Mouse (Mus musculus) MEL (cell line): Measurements from ENCODE around the gene Pou3f1. TPM values are rescaled to one million over a fixed set of nuclear protein-coding genes. Genes with fewer than 3 reads are reported as not detected.

Experiments used
- DNase-seq: peaks from one replicate; pipeline ENCODE4 v3.0.0; 2011; ENCODE audit warnings: low read depth, low spot score
- H3K27ac ChIP-seq: 2 replicates; pipeline ENCODE4 v1.5.1; 2012; ENCODE audit warnings: low read depth, mild to moderate bottlenecking, control low read depth, low read length, moderate library complexity; ENCODE audit not compliant: control insufficient read depth
- H3K27me3 ChIP-seq, 2 experiments: fragments of 150-350 bp in 1 of 2; sonication (generic) in 1 of 2; 2 replicates each; pipeline ENCODE4 v1.6.1; 2012; ENCODE audit warnings: low read length in 2 of 2, mild to moderate bottlenecking in 2 of 2, improper control_type of control experiment in 1 of 2, moderate library complexity in 1 of 2; ENCODE audit not compliant: insufficient read depth in 2 of 2, control insufficient read depth in 1 of 2
- H3K36me3 ChIP-seq, 2 experiments: 2 replicates each; pipeline ENCODE4 v1.6.1; 2012 to 2014; ENCODE audit warnings: low read length in 2 of 2, improper control_type of control experiment in 1 of 2, inconsistent platforms in 1 of 2, mild to moderate bottlenecking in 1 of 2; ENCODE audit not compliant: insufficient read depth in 2 of 2, control insufficient read depth in 1 of 2
- H3K4me1 ChIP-seq, 2 experiments: fragments of 150-350 bp in 1 of 2; sonication (generic) in 1 of 2; 2 replicates each; pipeline ENCODE4 v1.6.1; 2012; ENCODE audit warnings: low read length in 2 of 2, improper control_type of control experiment in 1 of 2, mild to moderate bottlenecking in 1 of 2; ENCODE audit not compliant: insufficient read depth in 2 of 2, control insufficient read depth in 1 of 2
- H3K4me3 ChIP-seq, 2 experiments: fragments of 150-350 bp in 1 of 2; sonication (generic) in 1 of 2; 2 replicates each; pipeline ENCODE4 v1.5.1; 2012; ENCODE audit warnings: low read depth in 2 of 2, low read length in 2 of 2, mild to moderate bottlenecking in 2 of 2, moderate library complexity in 2 of 2, control low read depth in 1 of 2, improper control_type of control experiment in 1 of 2; ENCODE audit not compliant: control insufficient read depth in 1 of 2, insufficient read depth in 1 of 2
- H3K79me2 ChIP-seq: 2 replicates; pipeline ENCODE4 v1.6.1; 2012; ENCODE audit warnings: mild to moderate bottlenecking, low read length, moderate library complexity; ENCODE audit not compliant: control insufficient read depth, poor library complexity, insufficient read depth
- H3K9ac ChIP-seq: 2 replicates; pipeline ENCODE4 v1.6.1; 2012; ENCODE audit warnings: low read depth, mild to moderate bottlenecking, control low read depth, low read length, moderate library complexity; ENCODE audit not compliant: control insufficient read depth, poor library complexity, severe bottlenecking
- H3K9me3 ChIP-seq: fragments of 150-350 bp; sonication (generic); replicated peaks from 2 replicates; pipeline ENCODE4 v1.6.1; 2012; ENCODE audit warnings: mild to moderate bottlenecking, low read length, improper control_type of control experiment, moderate library complexity; ENCODE audit not compliant: insufficient read depth
- BHLHE40 ChIP-seq: IDR thresholded peaks from 2 replicates; pipeline ENCODE4 v1.6.1; 2012; ENCODE audit warnings: low read depth, mild to moderate bottlenecking, inconsistent platforms, low read length, improper control_type of control experiment, borderline replicate concordance
- CHD2 ChIP-seq: IDR thresholded peaks from 2 replicates; pipeline ENCODE4 v1.6.1; 2011; ENCODE audit warnings: low read length, improper control_type of control experiment
- CTCF ChIP-seq, 3 experiments: IDR thresholded peaks in 2 of 3; conservative IDR thresholded peaks in 1 of 3; 2 replicates each; pipeline ENCODE4 v1.5.1; 2011 to 2012; ENCODE audit warnings: low read length in 3 of 3, low read depth in 2 of 3, mild to moderate bottlenecking in 2 of 3, improper control_type of control experiment in 1 of 3, inconsistent platforms in 1 of 3, mixed read lengths in 1 of 3, moderate library complexity in 1 of 3; ENCODE audit not compliant: control insufficient read depth in 1 of 3, insufficient read depth in 1 of 3, poor library complexity in 1 of 3, severe bottlenecking in 1 of 3
- E2F4 ChIP-seq: IDR thresholded peaks from 2 replicates; pipeline ENCODE4 v1.6.1; 2011; ENCODE audit warnings: low read depth, low read length, improper control_type of control experiment, borderline replicate concordance
- ELF1 ChIP-seq: IDR thresholded peaks from 2 replicates; pipeline ENCODE4 v1.6.1; 2014; ENCODE audit warnings: low read depth, mild to moderate bottlenecking, inconsistent platforms, low read length, improper control_type of control experiment, moderate library complexity
- EP300 ChIP-seq, 2 experiments: IDR thresholded peaks; 2 replicates each; pipeline ENCODE4 v1.6.1; 2011; ENCODE audit warnings: improper control_type of control experiment in 2 of 2, low read length in 2 of 2, low read depth in 1 of 2, mild to moderate bottlenecking in 1 of 2
- GATA1 ChIP-seq: IDR thresholded peaks from 2 replicates; pipeline ENCODE4 v1.6.1; 2011; ENCODE audit warnings: low read depth, low read length, improper control_type of control experiment
- JUND ChIP-seq: IDR thresholded peaks from 2 replicates; pipeline ENCODE4 v1.6.1; 2011; ENCODE audit warnings: low read depth, mild to moderate bottlenecking, improper control_type of control experiment, low read length
- MAFK ChIP-seq: IDR thresholded peaks from 2 replicates; pipeline ENCODE4 v1.6.1; 2011; ENCODE audit warnings: low read depth, mild to moderate bottlenecking, low read length, improper control_type of control experiment, borderline replicate concordance
- MAZ ChIP-seq: IDR thresholded peaks from 2 replicates; pipeline ENCODE4 v1.6.1; 2012; ENCODE audit warnings: low read depth, mild to moderate bottlenecking, inconsistent platforms, low read length, improper control_type of control experiment
- MEF2A ChIP-seq: IDR thresholded peaks from 2 replicates; pipeline ENCODE4 v1.6.1; 2014; ENCODE audit warnings: low read depth, mild to moderate bottlenecking, inconsistent platforms, low read length, improper control_type of control experiment; ENCODE audit not compliant: poor library complexity, insufficient replicate concordance, severe bottlenecking; ENCODE audit errors: extremely low read depth
- MYB ChIP-seq: IDR thresholded peaks from 2 replicates; pipeline ENCODE4 v1.6.1; 2011; ENCODE audit warnings: mild to moderate bottlenecking, low read depth, low read length, improper control_type of control experiment
- NELFE ChIP-seq: IDR thresholded peaks from 2 replicates; pipeline ENCODE4 v1.6.1; 2011; ENCODE audit warnings: low read depth, low read length, improper control_type of control experiment
- NRF1 ChIP-seq: IDR thresholded peaks from 2 replicates; pipeline ENCODE4 v1.6.1; 2014; ENCODE audit warnings: low read depth, mild to moderate bottlenecking, inconsistent platforms, low read length, improper control_type of control experiment, moderate library complexity; ENCODE audit not compliant: poor library complexity, insufficient read depth, severe bottlenecking
- POLR2A ChIP-seq, 2 experiments: IDR thresholded peaks; 2 replicates each; pipeline ENCODE4 v1.6.1; 2011 to 2012; ENCODE audit warnings: low read length in 2 of 2, mild to moderate bottlenecking in 2 of 2, control low read depth in 1 of 2, improper control_type of control experiment in 1 of 2, low read depth in 1 of 2, moderate library complexity in 1 of 2; ENCODE audit not compliant: control insufficient read depth in 1 of 2, insufficient read depth in 1 of 2, poor library complexity in 1 of 2
- POLR2AphosphoS2 ChIP-seq: IDR thresholded peaks from 2 replicates; pipeline ENCODE4 v1.6.1; 2011; ENCODE audit warnings: low read length, improper control_type of control experiment
- POLR2AphosphoS5 ChIP-seq: IDR thresholded peaks from 2 replicates; pipeline ENCODE4 v1.6.1; 2012; ENCODE audit warnings: low read depth, borderline replicate concordance, mild to moderate bottlenecking, inconsistent platforms, low read length, moderate library complexity, mixed read lengths
- RAD21 ChIP-seq: IDR thresholded peaks from 2 replicates; pipeline ENCODE4 v1.6.1; 2011; ENCODE audit warnings: mild to moderate bottlenecking, low read depth, low read length, improper control_type of control experiment
- RCOR1 ChIP-seq: IDR thresholded peaks from 2 replicates; pipeline ENCODE4 v1.6.1; 2012; ENCODE audit warnings: low read depth, mild to moderate bottlenecking, inconsistent platforms, low read length, improper control_type of control experiment
- SIN3A ChIP-seq: IDR thresholded peaks from 2 replicates; pipeline ENCODE4 v1.6.1; 2012; ENCODE audit warnings: low read length, improper control_type of control experiment, inconsistent platforms
- SMC3 ChIP-seq: IDR thresholded peaks from 2 replicates; pipeline ENCODE4 v1.6.1; 2011; ENCODE audit warnings: low read depth, low read length, improper control_type of control experiment
- TAL1 ChIP-seq: IDR thresholded peaks from 2 replicates; pipeline ENCODE4 v1.6.1; 2012; ENCODE audit warnings: mild to moderate bottlenecking, inconsistent platforms, low read length, moderate library complexity, mixed read lengths
- TCF12 ChIP-seq: IDR thresholded peaks from 2 replicates; pipeline ENCODE4 v1.6.1; 2014; ENCODE audit warnings: low read depth, mild to moderate bottlenecking, inconsistent platforms, low read length, improper control_type of control experiment, moderate library complexity
- USF1 ChIP-seq: IDR thresholded peaks from 2 replicates; pipeline ENCODE4 v1.6.1; 2014; ENCODE audit warnings: low read depth, mild to moderate bottlenecking, inconsistent platforms, low read length, improper control_type of control experiment, moderate library complexity
- USF2 ChIP-seq, 2 experiments: IDR thresholded peaks; 2 replicates each; pipeline ENCODE4 v1.6.1; 2011 to 2012; ENCODE audit warnings: improper control_type of control experiment in 2 of 2, low read length in 2 of 2, borderline replicate concordance in 1 of 2, inconsistent platforms in 1 of 2, low read depth in 1 of 2, mild to moderate bottlenecking in 1 of 2; ENCODE audit not compliant: insufficient read depth in 1 of 2
- ZC3H11A ChIP-seq: IDR thresholded peaks from 2 replicates; pipeline ENCODE4 v1.6.1; 2012; ENCODE audit warnings: low read depth, mild to moderate bottlenecking, inconsistent platforms, low read length, improper control_type of control experiment
- ZKSCAN1 ChIP-seq: IDR thresholded peaks from 2 replicates; pipeline ENCODE4 v1.6.1; 2012; ENCODE audit warnings: low read depth, mild to moderate bottlenecking, inconsistent platforms, low read length, improper control_type of control experiment, moderate library complexity
- polyA plus RNA-seq, 2 experiments: library from polyadenylated mRNA; stranded (reverse) in 1 of 2; unstranded in 1 of 2; fragments of >175 nt in 1 of 2; fragments of >200 nt in 1 of 2; gene quantifications; 2 replicates each; pipeline versions ENCODE4 v1.2.1 to v1.2.4; 2012; ENCODE audit warnings: low replicate concordance in 2 of 2, low read depth in 1 of 2; ENCODE audit not compliant: insufficient read length in 2 of 2, insufficient read depth in 1 of 2, missing spikeins in 1 of 2
- total RNA-seq: library from RNA; depleted of rRNA; stranded (reverse); fragments of 300-350 nt; gene quantifications from 2 replicates; pipeline ENCODE4 v1.2.3, GENCODE M21; 2012

Pou3f1 gene
- total and polyA plus RNA-seq, 3 experiments = not detected

DNA sequence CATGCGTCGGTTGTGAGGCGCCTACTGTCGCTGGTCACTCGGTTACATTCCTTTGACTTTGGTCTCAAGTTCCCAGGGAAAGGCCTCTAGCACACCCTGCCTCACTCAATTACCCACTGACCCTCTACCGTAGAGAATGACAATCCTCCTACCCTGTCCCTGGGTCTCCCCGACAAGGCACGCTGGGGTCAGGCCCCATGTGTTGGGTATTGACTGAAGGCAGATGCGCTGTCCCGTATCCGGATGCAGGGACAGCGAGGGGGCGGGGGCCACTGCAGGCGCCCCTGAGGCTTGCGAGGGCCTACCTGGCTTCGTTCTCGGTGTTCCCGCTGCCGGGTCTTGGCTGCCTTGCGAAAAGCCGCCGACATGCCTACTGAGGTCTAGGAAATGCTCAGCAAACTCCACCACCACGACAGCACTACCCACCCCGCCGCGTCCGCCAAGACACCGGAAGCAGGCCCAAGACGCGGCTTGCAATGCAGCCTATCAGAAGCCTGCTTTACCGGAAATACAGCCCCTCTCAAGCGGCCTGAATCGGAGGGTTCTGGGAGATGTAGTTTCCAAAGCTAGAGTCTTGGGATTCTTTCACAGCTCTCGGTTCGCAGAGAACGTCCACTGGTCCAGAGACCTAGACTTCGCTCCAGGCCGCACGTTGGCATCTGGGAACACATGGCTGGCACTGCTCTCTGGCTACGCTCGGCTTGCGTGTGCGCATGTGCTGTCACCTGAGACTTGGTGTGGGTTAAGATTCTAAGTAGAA lies 36.7 kb downstream of the Pou3f1 start, which contains the start of gene Utp11 (continued):
- no peak for TF ChIP-seq USF2 (IDR thresholded peaks at IDR 0.05; ENCODE audit: borderline replicate concordance in 1 of 2, insufficient read depth in 1 of 2, low read depth in 1 of 2, low read length in 2 of 2)
- no peak for TF ChIP-seq ZC3H11A
- peak; percentile 41; the same call in 1 of the 2 replicates for TF ChIP-seq NRF1
- TF ChIP-seq JUND = no peak
- no peak for TF ChIP-seq RCOR1
- TF ChIP-seq MYB = no peak
- no peak for TF ChIP-seq RAD21
- TF ChIP-seq GATA1 = no peak
- no peak; the same call in 1 of the 2 replicates for TF ChIP-seq USF1
- peak; percentile 83 for TF ChIP-seq NELFE
- no peak for TF ChIP-seq TCF12
- no peak for TF ChIP-seq ZKSCAN1
- TF ChIP-seq EP300 (IDR thresholded peaks at IDR 0.05; ENCODE audit: low read depth in 1 of 2, low read length in 2 of 2) = 0 out of 4 replicates have a peak, but pooled peaks of 1 of the 2 experiments have one; percentile 8
- TF ChIP-seq SMC3 = no peak

DNA sequence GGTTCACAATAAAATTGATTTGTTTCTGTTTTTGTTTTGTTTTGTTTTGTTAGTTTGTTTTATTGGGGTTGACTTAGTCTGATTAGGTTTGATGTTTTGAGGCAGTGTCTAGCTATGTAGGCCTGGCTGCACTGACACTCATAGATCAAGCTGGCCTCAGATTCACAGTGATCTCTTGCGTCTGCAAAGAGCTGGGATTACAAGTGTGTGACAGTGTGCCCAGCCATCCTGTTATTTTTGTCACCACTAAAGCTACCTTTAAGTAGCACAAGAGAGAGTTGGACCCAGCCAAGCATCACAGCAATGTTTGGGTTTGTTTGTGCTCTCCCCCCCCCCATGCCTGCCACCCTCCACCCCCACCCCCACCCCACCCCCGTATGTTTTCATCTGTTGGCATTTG lies 38.0 kb downstream of the Pou3f1 start:
- H3K4me3 ChIP-seq = no peak overlapping the region
- DNase-seq = no peak
- H3K9me3 ChIP-seq = no peaks in the 10 kb centered on the region
- H3K79me2 ChIP-seq = peaks cover 34% of the 10 kb centered on the region
- H3K4me1 ChIP-seq = peaks cover 2 to 25% of the 10 kb centered on the region in 2 experiments; a peak in 3 of 4 replicates
- H3K9ac ChIP-seq = no peak overlapping the region
- H3K27me3 ChIP-seq = no peaks in the 10 kb centered on the region
- TF ChIP-seq POLR2AphosphoS2 (no peak), MAFK (no peak), POLR2A (IDR thresholded peaks at IDR 0.05; ENCODE audit: control insufficient read depth in 1 of 2, insufficient read depth in 1 of 2, low read depth in 1 of 2, low read length in 2 of 2, poor library complexity in 1 of 2) (no peak), SIN3A (no peak), ZKSCAN1 (no peak), ELF1 (no peak), E2F4 (no peak), CTCF (IDR thresholded peaks at IDR 0.05 in 2 of 3, conservative IDR thresholded peaks at IDR 0.05 in 1 of 3; ENCODE audit: control insufficient read depth in 1 of 3, insufficient read depth in 1 of 3, low read depth in 2 of 3, low read length in 3 of 3, poor library complexity in 1 of 3, severe bottlenecking in 1 of 3) (no peak), TAL1 (no peak), BHLHE40 (no peak), RAD21 (no peak), POLR2AphosphoS5 (no peak), MEF2A (no peak), TCF12 (no peak), MAZ (no peak), ZC3H11A (no peak), NRF1 (no peak), USF2 (IDR thresholded peaks at IDR 0.05; ENCODE audit: borderline replicate concordance in 1 of 2, insufficient read depth in 1 of 2, low read depth in 1 of 2, low read length in 2 of 2) (no peak), CHD2 (no peak)
- no peak overlapping the region for H3K27ac ChIP-seq
- H3K36me3 ChIP-seq = peaks cover 0 to 24% of the 10 kb centered on the region in 2 experiments; a peak in 2 of 4 replicates
